Comparison of ENCODE assay signal across 9 mouse cellular contexts in genomic region chr2:152087111-152087510, GRCm38 (mm10). TPM values are rescaled to one million over a fixed set of nuclear protein-coding genes. Genes with fewer than 3 reads are reported as not detected.
DNase-seq lines count a peak whose midpoint lies in the region; ATAC-seq and TF ChIP-seq lines count a peak whose summit lies in the region.
"Had no signal": no experiment of that assay in that cellular context is flagged by ENCODE, and none has a peak within 500 bp of the region (broad histone marks: within the 10 kb centered on the region; RNA-seq: fewer than 3 reads in every experiment).

No protein-coding gene starts in this region.

- TF ChIP-seq CTCF in midbrain, postnatal 0 days (IDR thresholded peaks at IDR 0.05), result no peak

- no peaks in the 10 kb centered on the region for H3K27me3 ChIP-seq in midbrain, postnatal 0 days (ENCODE audit: insufficient read depth, low read length)

- H3K36me3 ChIP-seq in midbrain, postnatal 0 days (ENCODE audit: insufficient read depth, low read length), result no peaks in the 10 kb centered on the region
- H3K36me3 ChIP-seq: liver, embryonic 15.5 days had no signal

- no peak for ATAC-seq in midbrain, postnatal 0 days (ENCODE audit: low FRiP score)
- no peak for ATAC-seq in CD4-positive, CD25-positive, alpha-beta regulatory T cell, adult 4 months

- 0 out of 2 replicates have a peak overlapping the region, but pooled peaks have one; percentile 9 for H3K4me2 ChIP-seq in midbrain, postnatal 0 days (ENCODE audit: low read depth, low read length, poor library complexity, severe bottlenecking)
- H3K4me2 ChIP-seq: liver, embryonic 15.5 days had no signal

- DNase-seq in heart, adult 18-20 months, result peak; percentile 52 to 70
- DNase-seq in heart, postnatal 25 days (ENCODE audit: low spot score), result no peak
- DNase-seq in gastrocnemius, adult 8-10 months (ENCODE audit: low spot score in 2 of 2), result peak; percentile 15 to 33
- DNase-seq in heart, postnatal 36 days, result peak; percentile 26 to 43
- no peak for DNase-seq in midbrain, postnatal 0 days (ENCODE audit: low spot score)
- no peak for DNase-seq in kidney, postnatal 4 days
- DNase-seq in thymus, adult 18-20 months, result no peak

- H3K27ac ChIP-seq in midbrain, postnatal 0 days (ENCODE audit: low read depth, low read length), result peak overlapping the region; percentile 43
- H3K27ac ChIP-seq: liver, embryonic 15.5 days had no signal

- 50% methylated on average over 5 of the region's 5 CpGs for WGBS in midbrain, postnatal 0 days

- H3K9ac ChIP-seq in midbrain, postnatal 0 days (replicated peaks; ENCODE audit: low read length, poor library complexity, severe bottlenecking), result no peak overlapping the region
- H3K9ac ChIP-seq: liver, embryonic 15.5 days had no signal

- intact Hi-C loops in heart, postnatal 25 days (cut with DNase I), result loop anchor here (5.0 kb wide), 1 partner anchor 280 kb away; no protein-coding TSS in a partner anchor
- intact Hi-C loops in heart, postnatal 36 days (cut with DNase I), result loop anchor here (5.0 kb wide), 2 partner anchors 60 to 280 kb away; no protein-coding TSS in a partner anchor

- H3K9me3 ChIP-seq in midbrain, postnatal 0 days (ENCODE audit: low read length), result no peaks in the 10 kb centered on the region
- H3K9me3 ChIP-seq: liver, embryonic 15.5 days had no signal

- H3K4me3 ChIP-seq in midbrain, postnatal 0 days (ENCODE audit: low read depth, low read length), result no peak overlapping the region
- H3K4me3 ChIP-seq: liver, embryonic 15.5 days had no signal

- peaks cover 29% of the 10 kb centered on the region for H3K4me1 ChIP-seq in midbrain, postnatal 0 days (ENCODE audit: insufficient read depth, low read length)

RNA-seq across cellular contexts. Expression of gene Scrt2, which starts 5.8 kb away (rescaled TPM):
- not detected for total RNA-seq in heart, adult 18-20 months (2021)
- total RNA-seq in heart, postnatal 25 days (2021), result not detected
- total RNA-seq in gastrocnemius, adult 8-10 months (2022), result not detected
- total RNA-seq in heart, postnatal 36 days (2021), result not detected
- 6.7 and 10.8 TPM in 2 replicates for total RNA-seq in midbrain, postnatal 0 days (2014; rRNA removed)
- 2.2 and 2.3 TPM in 2 replicates for polyA plus RNA-seq in midbrain, postnatal 0 days (2015; fragmentation: Nextera tagmentation; extraction: Ambion mirVana)
- not detected for polyA plus RNA-seq in CD4-positive, CD25-positive, alpha-beta regulatory T cell, adult 4 months (2017; shearing (Covaris generic))
- polyA plus RNA-seq: liver, embryonic 15.5 days had no signal

RNA-seq across cellular contexts. Expression of gene Srxn1, which starts 18.2 kb away (rescaled TPM):
- 10 to 100 TPM; 18.8 to 20.3 TPM for total RNA-seq in heart, adult 18-20 months (2021)
- 10 to 100 TPM; 14.8 to 15.2 TPM for total RNA-seq in heart, postnatal 25 days (2021)
- total RNA-seq in gastrocnemius, adult 8-10 months (2022), result 10 to 100 TPM; 15.2 to 67.0 (median 22.7) TPM
- 10 to 100 TPM; 16.6 to 21.6 TPM for total RNA-seq in heart, postnatal 36 days (2021)
- 24.5 and 46.1 TPM in 2 replicates for total RNA-seq in midbrain, postnatal 0 days (2014; rRNA removed)
- 24.8 and 29.5 TPM in 2 replicates for polyA plus RNA-seq in midbrain, postnatal 0 days (2015; fragmentation: Nextera tagmentation; extraction: Ambion mirVana)
- polyA plus RNA-seq in CD4-positive, CD25-positive, alpha-beta regulatory T cell, adult 4 months (2017; shearing (Covaris generic)), result 1 to 10 TPM; 2.2 to 3.0 TPM

RNA-seq across cellular contexts. Expression of gene Tcf15, which starts 56.2 kb away (rescaled TPM):
- total RNA-seq in heart, adult 18-20 months (2021), result 10 to 100 TPM; 16.4 to 18.9 TPM
- 10 to 100 TPM; 24.3 to 34.0 TPM for total RNA-seq in heart, postnatal 25 days (2021)
- total RNA-seq in gastrocnemius, adult 8-10 months (2022), result 10 to 100 TPM in 3 of 4 experiments, 1 to 10 TPM in 1; 7.4 to 14.4 (median 10.5) TPM
- 10 to 100 TPM; 39.7 to 50.1 TPM for total RNA-seq in heart, postnatal 36 days (2021)
- total RNA-seq in midbrain, postnatal 0 days (2014; rRNA removed), result 2.7 TPM in 1 of 2 replicates, not detected in the other
- 0.58 and 0.90 TPM in 2 replicates for polyA plus RNA-seq in midbrain, postnatal 0 days (2015; fragmentation: Nextera tagmentation; extraction: Ambion mirVana)
- polyA plus RNA-seq in CD4-positive, CD25-positive, alpha-beta regulatory T cell, adult 4 months (2017; shearing (Covaris generic)), result not detected

Comparison
In these comparisons a context has a peak if more than half of its experiments do, and no peak if none do; other contexts are left out.
1. DNase-seq: peak in heart, adult 18-20 months (2 of 2), gastrocnemius, adult 8-10 months (2 of 2) and heart, postnatal 36 days (2 of 2); none in heart, postnatal 25 days (single experiment), midbrain, postnatal 0 days (single experiment), kidney, postnatal 4 days (0 of 2) and thymus, adult 18-20 months (0 of 2).